Mouse (Mus musculus) embryonic facial prominence, embryonic 15.5 days (tissue): ENCODE measurements at regions not wholly inside any gene's neighbourhood (a gene's known extent, or its start where the extent isn't known, plus 50 kb on each side); places are given as distances from the start of the nearest gene placed in this dataset.
A peak's percentile ranks its signal among the peaks of the same experiment; 100 is the strongest.

Source experiments
- ATAC-seq: fragments of 200-750 bp; cut with Nextera tagmentation; 2 replicates; pipeline ENCODE4 v1.8.0; 2017; ENCODE audit warnings: low read depth, moderate TSS enrichment; ENCODE audit not compliant: insufficient number of reproducible peaks, low FRiP score, low TSS enrichment
- H3K27ac ChIP-seq: fragments of 300-500 bp; sonication (generic); replicated peaks from 2 replicates; pipeline ENCODE4 v1.5.1; 2015; ENCODE audit warnings: mild to moderate bottlenecking, inconsistent platforms
- H3K27me3 ChIP-seq: fragments of 300-500 bp; sonication (generic); 2 replicates; pipeline ENCODE4 v1.6.1; 2015; ENCODE audit warnings: inconsistent platforms
- H3K36me3 ChIP-seq: fragments of 300-500 bp; sonication (generic); 2 replicates; pipeline ENCODE4 v1.6.1; 2015; ENCODE audit warnings: mild to moderate bottlenecking, inconsistent platforms
- H3K4me1 ChIP-seq: fragments of 300-500 bp; sonication (generic); 2 replicates; pipeline ENCODE4 v1.6.1; 2015; ENCODE audit warnings: inconsistent platforms
- H3K4me2 ChIP-seq: fragments of 300-500 bp; sonication (generic); replicated peaks from 2 replicates; pipeline ENCODE4 v1.6.1; 2015; ENCODE audit warnings: mild to moderate bottlenecking, inconsistent platforms
- H3K4me3 ChIP-seq: fragments of 300-500 bp; sonication (generic); replicated peaks from 2 replicates; pipeline ENCODE4 v1.5.1; 2015; ENCODE audit warnings: mild to moderate bottlenecking, inconsistent platforms
- H3K9ac ChIP-seq: fragments of 300-500 bp; sonication (generic); 2 replicates; pipeline ENCODE4 v1.6.1; 2015; ENCODE audit warnings: inconsistent platforms
- H3K9me3 ChIP-seq: fragments of 300-500 bp; sonication (generic); replicated peaks from 2 replicates; pipeline ENCODE4 v1.6.1; 2016; ENCODE audit warnings: inconsistent platforms
- WGBS: fragments of 180-500 bp; shearing (Covaris S2); methylation state at CpG from one replicate; pipeline ENCODE4 v1.1.7; 2015; 5-methylcytosine and 5-hydroxymethylcytosine counted together

- no peak overlapping the region for H3K4me3 ChIP-seq
- no peak overlapping the region for H3K4me2 ChIP-seq
- H3K27me3 ChIP-seq = no peaks in the 10 kb centered on the region
- H3K36me3 ChIP-seq = no peaks in the 10 kb centered on the region
- H3K27ac ChIP-seq = no peak overlapping the region
- ATAC-seq = no peak
- peaks cover 8% of the 10 kb centered on the region for H3K4me1 ChIP-seq
- H3K9me3 ChIP-seq = no peaks in the 10 kb centered on the region
- WGBS = 64% methylated on average over 5 of the region's 5 CpGs
- H3K9ac ChIP-seq = no peak overlapping the region
Measured at GRCm38 (mm10) chr7:145102692-145103091, 105.2 kb downstream of the 1810010D01Rik start.

DNA sequence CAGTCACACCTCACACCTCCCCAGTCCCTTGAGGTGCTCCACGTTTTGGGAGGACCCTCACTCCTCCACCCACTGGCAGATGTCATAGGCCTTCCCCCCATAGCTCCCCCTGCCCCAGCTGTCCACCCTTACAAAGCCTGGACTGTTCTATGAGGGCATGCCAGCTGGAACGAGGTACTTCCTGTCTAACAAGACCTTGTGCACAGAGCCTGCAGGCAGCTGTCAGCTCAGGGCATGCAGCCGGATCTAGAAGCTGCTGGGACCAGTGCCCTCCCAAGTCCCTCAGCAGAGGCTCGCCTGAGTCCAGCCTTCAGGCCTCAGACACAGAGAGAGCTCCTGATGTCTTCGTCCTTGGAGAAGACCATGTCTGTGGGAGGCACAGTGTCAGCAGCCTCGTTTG, 105.7 kb downstream of the 1810010D01Rik start:
- Histone ChIP-seq H3K9ac (no peak overlapping the region), H3K27ac (no peak overlapping the region), H3K4me2 (no peak overlapping the region), H3K9me3 (no peaks in the 10 kb centered on the region), H3K4me3 (no peak overlapping the region), H3K27me3 (no peaks in the 10 kb centered on the region), H3K4me1 (peaks cover 8% of the 10 kb centered on the region), H3K36me3 (no peaks in the 10 kb centered on the region)
- 33% methylated on average over 6 of the region's 6 CpGs for WGBS
- no peak for ATAC-seq

GRCm38 (mm10) chr7:145098335-145098734, 109.6 kb downstream of the 1810010D01Rik start:
- ATAC-seq = no peak
- Histone ChIP-seq H3K27ac (no peak overlapping the region), H3K9me3 (no peaks in the 10 kb centered on the region), H3K9ac (no peak overlapping the region), H3K4me3 (no peak overlapping the region), H3K4me1 (peaks cover 21% of the 10 kb centered on the region), H3K27me3 (no peaks in the 10 kb centered on the region), H3K4me2 (no peak overlapping the region), H3K36me3 (no peaks in the 10 kb centered on the region)
- WGBS = 85% methylated on average over 6 of the region's 6 CpGs

GRCm38 (mm10) chr7:145094134-145094526, 113.8 kb downstream of the 1810010D01Rik start:
- H3K4me1 ChIP-seq = peaks cover 15% of the 10 kb centered on the region
- no peak overlapping the region for H3K4me3 ChIP-seq
- no peaks in the 10 kb centered on the region for H3K27me3 ChIP-seq
- H3K9ac ChIP-seq = no peak overlapping the region
- peak overlapping the region; percentile 72; the same call in 1 of the 2 replicates for H3K27ac ChIP-seq
- 60% methylated on average over 7 of the region's 7 CpGs for WGBS
- H3K9me3 ChIP-seq = no peaks in the 10 kb centered on the region
- ATAC-seq = 0 out of 2 replicates have a peak, but pooled peaks have one; percentile 21
- H3K4me2 ChIP-seq = no peak overlapping the region
- H3K36me3 ChIP-seq = no peaks in the 10 kb centered on the region

DNA sequence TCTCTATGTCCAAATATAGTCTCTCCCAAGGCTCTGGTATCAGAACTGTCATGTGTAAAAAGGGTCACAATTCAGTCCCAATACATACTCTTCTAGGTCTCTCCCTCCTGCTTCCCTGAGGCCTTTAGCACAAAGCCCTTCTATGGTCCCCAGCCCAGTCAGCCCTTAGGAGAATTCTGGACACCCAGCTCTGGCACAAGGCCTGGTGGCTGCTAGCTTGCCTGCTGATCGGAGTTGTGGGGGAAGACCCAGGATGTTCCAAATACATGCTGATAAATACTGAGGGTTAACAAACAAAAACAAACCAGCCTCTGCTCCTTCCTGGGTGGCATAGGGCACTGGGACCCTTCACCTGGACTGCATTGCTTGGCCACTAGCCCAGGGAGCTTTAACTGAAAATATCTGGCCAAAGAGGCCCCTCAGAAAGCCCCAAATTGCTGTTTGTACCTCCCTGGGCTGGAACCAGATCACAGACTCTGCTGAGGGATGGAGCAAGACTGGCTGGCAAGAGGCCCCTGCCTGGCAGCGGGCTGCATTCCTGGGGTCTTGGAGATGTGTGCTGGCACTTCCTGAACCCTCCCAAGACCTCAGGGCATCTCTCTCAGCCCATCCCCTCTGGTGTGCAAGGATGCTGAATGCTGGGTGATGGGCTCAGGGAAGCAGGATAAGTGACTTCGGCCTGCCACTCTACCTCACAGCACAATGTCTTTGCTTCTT, 114.3 kb downstream of the 1810010D01Rik start:
- H3K36me3 ChIP-seq = no peaks in the 10 kb centered on the region
- peaks cover 15% of the 10 kb centered on the region for H3K4me1 ChIP-seq
- no peaks in the 10 kb centered on the region for H3K27me3 ChIP-seq
- WGBS = 50% methylated on average over 3 of the region's 3 CpGs
- no peaks in the 10 kb centered on the region for H3K9me3 ChIP-seq
- H3K4me2 ChIP-seq = no peak overlapping the region
- H3K9ac ChIP-seq = no peak overlapping the region
- ATAC-seq = peak; percentile 31
- peak overlapping the region; percentile 72 for H3K27ac ChIP-seq
- no peak overlapping the region for H3K4me3 ChIP-seq

GRCm38 (mm10) chr7:145092392-145093176, 115.3 kb downstream of the 1810010D01Rik start:
- Histone ChIP-seq H3K9ac (no peak overlapping the region), H3K4me3 (no peak overlapping the region), H3K27ac (no peak overlapping the region), H3K4me1 (peaks cover 15% of the 10 kb centered on the region), H3K4me2 (no peak overlapping the region), H3K27me3 (no peaks in the 10 kb centered on the region), H3K9me3 (no peaks in the 10 kb centered on the region), H3K36me3 (no peaks in the 10 kb centered on the region)
- ATAC-seq = no peak
- WGBS = 72% methylated on average over 6 of the region's 6 CpGs

DNA sequence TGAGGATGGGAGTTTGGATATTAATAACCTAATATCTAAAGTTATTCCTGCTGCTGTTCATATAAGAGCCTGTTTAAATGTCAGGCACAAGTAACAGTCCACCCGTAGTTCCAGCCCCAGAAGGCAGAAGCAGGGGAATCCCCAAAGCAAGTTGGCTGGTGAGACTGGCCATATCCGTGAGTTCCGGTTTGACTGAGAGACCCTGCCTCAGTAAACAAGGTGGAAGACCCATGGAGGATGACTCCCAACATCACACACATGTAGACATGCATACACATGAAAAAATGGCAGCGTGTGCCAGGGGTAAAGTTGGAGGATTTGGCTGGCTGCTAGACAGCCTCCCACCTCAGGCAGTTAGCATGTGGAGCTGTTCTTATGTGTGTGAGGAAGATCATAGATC, 117.1 kb downstream of the 1810010D01Rik start:
- no peak for ATAC-seq
- Histone ChIP-seq H3K27ac (no peak overlapping the region), H3K9me3 (no peaks in the 10 kb centered on the region), H3K9ac (no peak overlapping the region), H3K4me3 (no peak overlapping the region), H3K4me2 (no peak overlapping the region), H3K4me1 (peaks cover 15% of the 10 kb centered on the region), H3K36me3 (no peaks in the 10 kb centered on the region), H3K27me3 (no peaks in the 10 kb centered on the region)
- 81% methylated on average over 4 of the region's 4 CpGs for WGBS

DNA sequence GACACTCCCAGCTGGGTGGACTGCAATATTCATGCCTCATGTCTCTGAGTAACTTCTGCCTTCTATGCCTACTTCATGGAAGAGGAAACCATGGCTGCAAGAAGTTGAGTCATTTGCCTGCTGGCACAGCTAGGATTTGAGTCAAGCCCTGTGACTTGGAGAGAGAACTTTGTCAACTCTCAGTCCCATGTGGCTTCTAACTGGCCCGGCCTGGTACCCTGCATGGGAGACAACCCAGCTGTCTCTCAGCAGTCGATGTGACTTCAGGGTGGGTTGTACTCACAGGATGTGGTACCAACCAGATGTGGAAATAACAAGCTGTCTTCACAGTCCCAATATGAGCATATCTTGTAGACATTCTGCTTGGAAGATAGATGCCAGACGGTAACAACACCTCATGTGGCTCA, 118.6 kb downstream of the 1810010D01Rik start:
- no peak overlapping the region for H3K9ac ChIP-seq
- WGBS = 72% methylated on average over 3 of the region's 3 CpGs
- H3K27ac ChIP-seq = no peak overlapping the region
- ATAC-seq = no peak
- no peak overlapping the region for H3K4me2 ChIP-seq
- no peaks in the 10 kb centered on the region for H3K27me3 ChIP-seq
- H3K4me1 ChIP-seq = peaks cover 12% of the 10 kb centered on the region
- no peak overlapping the region for H3K4me3 ChIP-seq
- H3K9me3 ChIP-seq = no peaks in the 10 kb centered on the region
- no peaks in the 10 kb centered on the region for H3K36me3 ChIP-seq

DNA sequence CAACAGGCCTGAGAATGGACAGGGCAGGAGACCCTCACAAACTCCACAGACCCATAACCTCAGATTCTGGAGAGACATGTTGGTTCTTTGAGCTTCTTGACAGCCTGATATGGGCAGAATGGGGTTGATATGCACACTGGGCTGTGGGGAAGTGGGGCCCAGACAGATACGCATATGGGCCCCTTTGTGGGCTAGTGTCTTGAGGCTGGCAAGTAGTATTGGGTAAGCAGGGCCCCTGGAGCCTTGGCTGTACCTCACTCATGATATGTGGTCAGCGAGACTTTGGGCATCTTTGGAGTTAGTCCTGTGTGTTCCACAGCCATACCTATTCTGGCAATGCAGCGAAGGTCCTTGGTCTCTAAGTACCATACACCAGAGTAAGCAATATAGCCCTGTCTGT, 119.3 kb downstream of the 1810010D01Rik start:
- no peaks in the 10 kb centered on the region for H3K36me3 ChIP-seq
- no peak overlapping the region for H3K4me3 ChIP-seq
- H3K4me2 ChIP-seq = no peak overlapping the region
- H3K27ac ChIP-seq = no peak overlapping the region
- 90% methylated on average over 3 of the region's 3 CpGs for WGBS
- H3K27me3 ChIP-seq = no peaks in the 10 kb centered on the region
- no peaks in the 10 kb centered on the region for H3K9me3 ChIP-seq
- peaks cover 6% of the 10 kb centered on the region for H3K4me1 ChIP-seq
- no peak overlapping the region for H3K9ac ChIP-seq
- no peak for ATAC-seq

DNA sequence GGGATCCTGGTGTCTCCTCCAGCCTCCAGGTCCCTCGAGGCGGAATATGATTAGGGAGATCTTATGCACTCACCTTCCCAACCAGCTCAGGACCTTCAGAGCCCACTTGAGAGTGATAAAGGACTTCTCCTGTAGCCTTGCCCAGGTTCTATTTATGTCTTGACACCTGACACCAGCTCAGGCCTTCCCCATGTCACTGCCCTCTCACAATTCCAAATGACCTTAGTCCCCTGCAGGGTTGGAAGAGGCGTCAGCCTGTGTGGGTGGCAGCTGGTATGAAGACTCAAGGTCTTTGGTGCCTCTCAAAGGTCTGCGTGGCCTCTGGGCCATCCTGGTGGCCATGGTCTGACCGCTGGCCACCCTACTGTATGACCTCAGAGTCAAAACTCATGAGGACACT, 120.1 kb downstream of the 1810010D01Rik start:
- no peak for ATAC-seq
- Histone ChIP-seq H3K27me3 (no peaks in the 10 kb centered on the region), H3K9me3 (no peaks in the 10 kb centered on the region), H3K4me2 (no peak overlapping the region), H3K36me3 (no peaks in the 10 kb centered on the region), H3K27ac (no peak overlapping the region), H3K9ac (no peak overlapping the region), H3K4me1 (no peaks in the 10 kb centered on the region), H3K4me3 (no peak overlapping the region)
- 72% methylated on average over 5 of the region's 5 CpGs for WGBS

DNA sequence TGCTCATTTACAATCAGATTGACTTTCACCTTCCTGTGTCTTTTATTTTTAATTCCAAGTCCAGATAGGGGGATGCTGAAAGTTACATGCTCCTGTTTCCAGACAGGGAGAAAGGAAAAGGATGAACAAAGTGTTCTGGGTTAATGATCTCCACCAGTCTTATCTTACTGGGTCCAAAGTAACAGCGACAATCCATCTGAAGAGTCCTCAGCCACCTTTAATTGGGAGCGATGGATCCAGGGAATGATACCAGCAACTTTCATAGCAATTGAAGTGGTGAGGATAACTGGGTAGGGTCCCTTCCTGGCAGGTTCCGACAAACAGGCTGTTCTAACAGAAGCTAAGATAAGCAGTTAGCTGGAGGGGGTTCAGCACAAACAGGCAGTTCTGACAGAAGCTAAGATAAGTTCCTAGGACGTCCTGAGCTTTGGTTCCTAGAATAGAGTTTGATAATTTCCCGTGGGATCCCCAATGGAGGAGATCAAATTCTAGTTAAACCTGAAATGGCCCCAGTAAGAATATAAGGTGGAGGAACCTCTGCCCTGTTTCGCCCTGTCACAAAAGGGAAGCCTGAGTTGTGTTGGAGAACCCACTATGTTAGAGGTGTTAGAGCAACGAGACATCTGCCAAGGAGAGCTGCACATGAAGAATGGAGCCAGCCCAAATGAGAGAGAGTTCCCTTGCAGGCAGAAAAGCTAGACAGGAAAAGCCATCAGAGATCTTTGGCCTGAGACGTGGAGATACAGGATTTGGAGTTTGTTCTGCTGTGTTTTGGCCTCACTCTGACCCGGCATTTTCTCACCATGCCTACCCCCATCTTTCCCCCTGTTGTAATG, 124.8 kb downstream of the 1810010D01Rik start:
- WGBS = 69% methylated on average over 9 of the region's 9 CpGs
- H3K4me2 ChIP-seq = no peak overlapping the region
- H3K9ac ChIP-seq = no peak overlapping the region

More for the DNA sequence above, 124.8 kb downstream of the 1810010D01Rik start:
- Histone ChIP-seq H3K4me3 (no peak overlapping the region), H3K9me3 (no peaks in the 10 kb centered on the region), H3K27ac (no peak overlapping the region), H3K36me3 (no peaks in the 10 kb centered on the region), H3K4me1 (no peaks in the 10 kb centered on the region), H3K27me3 (no peaks in the 10 kb centered on the region)
- no peak for ATAC-seq
